Mouse (Mus musculus): ENCODE data around the gene Nemp2. TPM values are rescaled to one million over a fixed set of nuclear protein-coding genes. Genes with fewer than 3 reads are reported as not detected.
A peak's percentile ranks its signal among the peaks of the same experiment; 100 is the strongest.

Nemp2 gene
- polyA plus RNA-seq, 1 experiment from 2014 or later: 9.9 TPM

DNA sequence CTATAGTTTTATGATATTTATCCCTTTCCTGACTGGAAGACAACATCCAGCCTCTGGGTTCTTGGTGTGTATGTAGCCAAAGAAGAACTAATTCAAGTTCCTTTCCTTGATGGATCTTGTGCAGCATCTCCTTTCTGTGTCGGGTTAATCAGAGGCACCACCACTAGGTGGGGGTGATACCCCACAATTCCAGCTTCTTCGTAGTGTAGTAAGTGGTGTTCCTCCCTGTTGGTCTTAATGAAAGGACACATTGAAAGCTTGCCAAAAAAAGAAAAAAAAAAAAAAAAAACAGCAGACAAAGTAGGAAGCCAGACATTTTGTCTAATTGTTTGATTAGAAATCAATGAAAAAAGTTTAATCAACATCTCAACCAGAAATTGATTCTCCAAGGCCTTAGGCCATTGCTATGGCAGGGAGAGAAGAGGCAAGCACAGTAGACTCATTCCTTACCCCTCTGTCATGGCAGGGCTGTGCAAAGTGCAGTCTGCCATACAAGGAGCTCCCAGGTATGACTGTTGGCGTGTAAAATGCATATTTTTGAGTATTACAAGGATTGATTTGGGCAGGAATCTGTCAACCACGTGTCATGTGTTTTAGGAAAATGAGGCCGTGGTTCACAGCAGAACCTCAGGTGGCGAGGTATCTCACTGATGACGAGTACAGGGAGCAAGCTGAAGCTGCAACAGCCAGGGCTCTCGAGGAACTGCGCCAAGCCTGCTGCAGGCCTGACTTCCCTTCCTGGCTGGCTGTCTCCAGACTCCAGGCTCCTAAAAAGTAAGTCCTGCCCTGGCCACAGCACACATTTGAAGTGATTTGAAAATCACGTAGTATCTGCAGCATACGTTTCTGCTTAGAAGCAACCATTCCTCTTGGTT, 17.9 kb downstream of the Nemp2 start:
- Histone ChIP-seq H3K36me3 (ENCODE audit: insufficient read depth, low read length) (peaks cover 27% of the 10 kb centered on the region), H3K4me2 (replicated peaks; ENCODE audit: low read depth, low read length) (no peak overlapping the region), H3K27me3 (ENCODE audit: insufficient read depth, low read length) (no peaks in the 10 kb centered on the region), H3K4me1 (ENCODE audit: insufficient read depth, low read length) (no peaks in the 10 kb centered on the region), H3K27ac (ENCODE audit: low read length) (no peak overlapping the region), H3K9ac (replicated peaks; ENCODE audit: low read length) (no peak overlapping the region), H3K9me3 (ENCODE audit: low read length) (no peaks in the 10 kb centered on the region), H3K4me3 (ENCODE audit: low read length) (no peak overlapping the region)
- WGBS: 80% methylated on average over 11 of the region's 11 CpGs
- ATAC-seq (ENCODE audit: low FRiP score, low TSS enrichment): no peak; the same call in 1 of the 2 replicates

- Histone ChIP-seq H3K36me3 (ENCODE audit: insufficient read depth, low read length) (peaks cover 26% of the 10 kb centered on the region), H3K4me3 (ENCODE audit: low read length) (no peak overlapping the region), H3K4me2 (replicated peaks; ENCODE audit: low read depth, low read length) (no peak overlapping the region), H3K27ac (ENCODE audit: low read length) (no peak overlapping the region), H3K9ac (replicated peaks; ENCODE audit: low read length) (no peak overlapping the region), H3K27me3 (ENCODE audit: insufficient read depth, low read length) (no peaks in the 10 kb centered on the region), H3K4me1 (ENCODE audit: insufficient read depth, low read length) (no peaks in the 10 kb centered on the region), H3K9me3 (ENCODE audit: low read length) (no peaks in the 10 kb centered on the region)
- WGBS: 79% methylated on average over 5 of the region's 5 CpGs
- no peak for ATAC-seq (ENCODE audit: low FRiP score, low TSS enrichment)
Observed at GRCm38 (mm10) chr1:52650066-52650465, 19.6 kb downstream of the Nemp2 start.

DNA sequence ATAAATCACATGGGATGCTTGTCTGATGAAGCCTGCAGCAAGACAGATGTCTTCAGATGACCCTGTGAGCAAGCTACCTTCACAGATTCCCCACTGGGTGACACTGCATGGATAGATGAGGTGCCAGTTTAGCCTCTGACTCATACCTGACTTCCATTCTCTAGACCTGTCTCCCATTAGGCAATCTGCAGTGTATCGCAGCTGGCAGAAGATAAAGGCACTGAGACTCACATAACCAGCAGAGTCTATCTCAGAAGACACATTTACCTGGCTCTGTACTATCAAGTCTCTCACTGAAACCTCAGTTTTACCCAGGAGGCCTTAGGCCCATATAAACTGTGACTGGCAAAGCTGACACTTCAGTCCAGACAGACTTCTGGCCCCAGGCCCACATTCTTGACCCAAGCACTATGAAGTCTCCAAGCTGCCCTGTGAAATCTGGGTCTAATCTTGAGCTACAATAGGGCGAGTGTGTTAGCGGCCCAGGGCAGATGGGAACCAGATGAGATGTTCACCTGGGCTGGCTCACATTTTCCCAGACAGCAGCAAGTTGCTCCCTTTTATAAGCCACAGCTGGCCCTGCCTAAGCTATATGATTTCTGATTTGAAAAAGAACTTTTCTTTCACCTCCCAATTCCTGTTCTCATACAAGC, 22.2 kb downstream of the Nemp2 start:
- Histone ChIP-seq H3K4me3 (ENCODE audit: low read length) (no peak overlapping the region), H3K27ac (ENCODE audit: low read length) (no peak overlapping the region), H3K9ac (replicated peaks; ENCODE audit: low read length) (no peak overlapping the region), H3K27me3 (ENCODE audit: insufficient read depth, low read length) (no peaks in the 10 kb centered on the region), H3K4me2 (replicated peaks; ENCODE audit: low read depth, low read length) (no peak overlapping the region), H3K4me1 (ENCODE audit: insufficient read depth, low read length) (no peaks in the 10 kb centered on the region), H3K9me3 (ENCODE audit: low read length) (no peaks in the 10 kb centered on the region), H3K36me3 (ENCODE audit: insufficient read depth, low read length) (peaks cover 16% of the 10 kb centered on the region)
- 76% methylated on average over 3 of the region's 3 CpGs for WGBS
- no peak for ATAC-seq (ENCODE audit: low FRiP score, low TSS enrichment)

- H3K4me3 ChIP-seq (ENCODE audit: low read length): no peak overlapping the region
Observed at GRCm38 (mm10) chr1:52653366-52653765, 22.9 kb downstream of the Nemp2 start.

DNA sequence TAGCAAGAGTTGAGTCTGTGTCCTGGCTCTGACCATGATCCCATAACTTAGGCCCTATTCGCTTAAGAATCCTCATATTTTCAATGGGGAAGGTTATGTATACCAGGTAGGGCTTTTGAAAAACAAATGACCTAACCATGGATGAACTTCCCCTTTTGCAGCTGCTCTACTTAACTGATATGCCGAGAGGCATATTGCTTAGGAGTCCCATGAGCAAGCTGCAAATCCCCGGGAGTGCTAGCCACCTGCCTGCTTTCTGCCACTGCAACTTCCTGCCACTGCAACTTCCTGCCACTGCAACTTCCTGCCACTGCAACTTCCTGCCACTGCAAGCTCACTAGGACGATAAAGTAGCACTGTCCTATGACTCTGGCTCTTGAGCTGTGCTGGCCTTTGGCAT, 24.6 kb downstream of the Nemp2 start:
- Histone ChIP-seq H3K36me3 (ENCODE audit: insufficient read depth, low read length) (peaks cover 3% of the 10 kb centered on the region; the same call in 1 of the 2 replicates), H3K9ac (replicated peaks; ENCODE audit: low read length) (no peak overlapping the region), H3K27me3 (ENCODE audit: insufficient read depth, low read length) (no peaks in the 10 kb centered on the region), H3K27ac (ENCODE audit: low read length) (no peak overlapping the region), H3K9me3 (ENCODE audit: low read length) (no peaks in the 10 kb centered on the region), H3K4me3 (ENCODE audit: low read length) (no peak overlapping the region), H3K4me1 (ENCODE audit: insufficient read depth, low read length) (no peaks in the 10 kb centered on the region), H3K4me2 (replicated peaks; ENCODE audit: low read depth, low read length) (no peak overlapping the region)
- WGBS: 80% methylated on average over 4 of the region's 4 CpGs
- ATAC-seq (ENCODE audit: low FRiP score, low TSS enrichment): no peak

More at GRCm38 (mm10) chr1:52653366-52653765, 22.9 kb downstream of the Nemp2 start:
- Histone ChIP-seq H3K36me3 (ENCODE audit: insufficient read depth, low read length) (peaks cover 16% of the 10 kb centered on the region), H3K27ac (ENCODE audit: low read length) (no peak overlapping the region), H3K9me3 (ENCODE audit: low read length) (no peaks in the 10 kb centered on the region), H3K4me2 (replicated peaks; ENCODE audit: low read depth, low read length) (no peak overlapping the region), H3K27me3 (ENCODE audit: insufficient read depth, low read length) (no peaks in the 10 kb centered on the region), H3K4me1 (ENCODE audit: insufficient read depth, low read length) (no peaks in the 10 kb centered on the region), H3K9ac (replicated peaks; ENCODE audit: low read length) (no peak overlapping the region)
- no peak for ATAC-seq (ENCODE audit: low FRiP score, low TSS enrichment)
- WGBS: 79% methylated on average over 1 of the region's 1 CpGs

GRCm38 (mm10) chr1:52658160-52658559, 27.7 kb downstream of the Nemp2 start:
- 87% methylated on average over 7 of the region's 7 CpGs for WGBS
- H3K36me3 ChIP-seq (ENCODE audit: insufficient read depth, low read length): no peaks in the 10 kb centered on the region
- ATAC-seq (ENCODE audit: low FRiP score, low TSS enrichment): no peak
- H3K9ac ChIP-seq (replicated peaks; ENCODE audit: low read length): no peak overlapping the region
- H3K27ac ChIP-seq (ENCODE audit: low read length): no peak overlapping the region
- H3K9me3 ChIP-seq (ENCODE audit: low read length): no peaks in the 10 kb centered on the region
- H3K4me3 ChIP-seq (ENCODE audit: low read length): no peak overlapping the region
- H3K4me2 ChIP-seq (replicated peaks; ENCODE audit: low read depth, low read length): no peak overlapping the region
- H3K4me1 ChIP-seq (ENCODE audit: insufficient read depth, low read length): peaks cover 7% of the 10 kb centered on the region; the same call in 1 of the 2 replicates
- H3K27me3 ChIP-seq (ENCODE audit: insufficient read depth, low read length): no peaks in the 10 kb centered on the region

- Histone ChIP-seq H3K9ac (replicated peaks; ENCODE audit: low read length) (no peak overlapping the region), H3K27me3 (ENCODE audit: insufficient read depth, low read length) (no peaks in the 10 kb centered on the region), H3K4me3 (ENCODE audit: low read length) (no peak overlapping the region), H3K4me1 (ENCODE audit: insufficient read depth, low read length) (peaks cover 7% of the 10 kb centered on the region; the same call in 1 of the 2 replicates), H3K9me3 (ENCODE audit: low read length) (0 out of 2 replicates have a peak, but pooled peaks cover 4% of the 10 kb centered on the region), H3K4me2 (replicated peaks; ENCODE audit: low read depth, low read length) (no peak overlapping the region), H3K27ac (ENCODE audit: low read length) (peak overlapping the region; percentile 56; the same call in 1 of the 2 replicates), H3K36me3 (ENCODE audit: insufficient read depth, low read length) (no peaks in the 10 kb centered on the region)
- peak; percentile 67; the same call in 1 of the 2 replicates for ATAC-seq (ENCODE audit: low FRiP score, low TSS enrichment)
- 44% methylated on average over 2 of the region's 2 CpGs for WGBS
Observed at GRCm38 (mm10) chr1:52660278-52660677, 29.8 kb downstream of the Nemp2 start.

GRCm38 (mm10) chr1:52660765-52661164, 30.3 kb downstream of the Nemp2 start:
- no peak overlapping the region for H3K9ac ChIP-seq (replicated peaks; ENCODE audit: low read length)
- H3K4me1 ChIP-seq (ENCODE audit: insufficient read depth, low read length): peaks cover 7% of the 10 kb centered on the region; the same call in 1 of the 2 replicates
- 0 out of 2 replicates have a peak, but pooled peaks cover 4% of the 10 kb centered on the region for H3K9me3 ChIP-seq (ENCODE audit: low read length)
- H3K4me2 ChIP-seq (replicated peaks; ENCODE audit: low read depth, low read length): no peak overlapping the region
- H3K27ac ChIP-seq (ENCODE audit: low read length): peak overlapping the region; percentile 56; the same call in 1 of the 2 replicates
- H3K36me3 ChIP-seq (ENCODE audit: insufficient read depth, low read length): no peaks in the 10 kb centered on the region
- no peak for ATAC-seq (ENCODE audit: low FRiP score, low TSS enrichment)
- H3K27me3 ChIP-seq (ENCODE audit: insufficient read depth, low read length): no peaks in the 10 kb centered on the region
- H3K4me3 ChIP-seq (ENCODE audit: low read length): no peak overlapping the region
- WGBS: 72% methylated on average over 12 of the region's 12 CpGs

DNA sequence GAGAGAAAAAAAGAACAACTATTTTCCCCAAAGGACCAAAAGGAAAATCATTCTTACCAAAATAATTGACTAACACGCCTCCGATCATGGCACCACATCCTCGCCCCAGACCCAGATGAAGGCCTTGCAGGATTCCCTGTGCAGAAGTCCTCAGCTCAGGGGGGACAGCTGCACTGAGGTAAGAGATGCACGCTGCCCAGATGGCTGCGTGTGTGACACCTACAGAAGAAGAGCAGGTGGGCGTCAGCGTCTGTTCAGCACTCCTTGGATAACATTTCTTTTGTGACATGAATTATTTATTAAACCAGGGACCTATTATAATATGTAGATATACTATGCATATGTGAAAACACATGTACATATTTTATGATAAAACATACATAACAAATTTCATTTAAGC, 32.7 kb downstream of the Nemp2 start:
- Histone ChIP-seq H3K27me3 (ENCODE audit: insufficient read depth, low read length) (no peaks in the 10 kb centered on the region), H3K9me3 (ENCODE audit: low read length) (0 out of 2 replicates have a peak, but pooled peaks cover 4% of the 10 kb centered on the region), H3K4me3 (ENCODE audit: low read length) (no peak overlapping the region), H3K36me3 (ENCODE audit: insufficient read depth, low read length) (no peaks in the 10 kb centered on the region), H3K4me1 (ENCODE audit: insufficient read depth, low read length) (peaks cover 7% of the 10 kb centered on the region; the same call in 1 of the 2 replicates), H3K4me2 (replicated peaks; ENCODE audit: low read depth, low read length) (no peak overlapping the region), H3K27ac (ENCODE audit: low read length) (no peak overlapping the region), H3K9ac (replicated peaks; ENCODE audit: low read length) (no peak overlapping the region)
- no peak for ATAC-seq (ENCODE audit: low FRiP score, low TSS enrichment)
- WGBS: 90% methylated on average over 7 of the region's 7 CpGs
